Mouse (Mus musculus): ENCODE results near the gene Eda. TPM values are rescaled to one million over a fixed set of nuclear protein-coding genes. Genes with fewer than 3 reads are reported as not detected.

The Eda gene
- total RNA-seq, 1 experiment: 2.5 TPM

GRCm38 (mm10) chrX:99999342-99999741 lies 23.9 kb downstream of the Eda start:
- Histone ChIP-seq H3K4me1 (ENCODE audit: control insufficient read depth in 2 of 2, insufficient read depth in 2 of 2, low read length in 2 of 2, poor library complexity in 1 of 2) (no peaks in the 10 kb centered on the region), H3K36me3 (ENCODE audit: control insufficient read depth, insufficient read depth, low read length, poor library complexity, severe bottlenecking) (no peaks in the 10 kb centered on the region), H3K9me3 (ENCODE audit: control insufficient read depth, insufficient read depth, low read depth, low read length) (no peaks in the 10 kb centered on the region), H3K4me3 (ENCODE audit: insufficient read depth in 1 of 2, low read depth in 1 of 2, low read length in 2 of 2, poor library complexity in 1 of 2, severe bottlenecking in 1 of 2) (no peak overlapping the region), H3K9ac (ENCODE audit: insufficient read depth, low read depth, low read length, poor library complexity, severe bottlenecking) (no peak overlapping the region), H3K27ac (ENCODE audit: insufficient read depth, low read depth, low read length, poor library complexity, severe bottlenecking) (no peak overlapping the region)
- DNase-seq (ENCODE audit: low read depth, low spot score): no peak
- in situ Hi-C loops (cut with MboI; ENCODE audit: low sequenced_read_pairs in 2 of 2, unreplicated experiment in 2 of 2): no loop called here
- TF ChIP-seq MAFK (IDR thresholded peaks at IDR 0.05; ENCODE audit: insufficient read depth, low read depth, low read length): no peak
- TF ChIP-seq ZNF384 (IDR thresholded peaks at IDR 0.05; ENCODE audit: low read depth, low read length): no peak
- TF ChIP-seq ZC3H11A (IDR thresholded peaks at IDR 0.05; ENCODE audit: borderline replicate concordance, low read depth, low read length): no peak
- no peak for TF ChIP-seq CHD2 (IDR thresholded peaks at IDR 0.05; ENCODE audit: low read depth, low read length)
- TF ChIP-seq HCFC1 (IDR thresholded peaks at IDR 0.05; ENCODE audit: borderline replicate concordance, insufficient read depth, low read length): no peak

- H3K9me3 ChIP-seq (ENCODE audit: control insufficient read depth, insufficient read depth, low read depth, low read length): no peaks in the 10 kb centered on the region
- no peaks in the 10 kb centered on the region for H3K36me3 ChIP-seq (ENCODE audit: control insufficient read depth, insufficient read depth, low read length, poor library complexity, severe bottlenecking)
- no peak overlapping the region for H3K27ac ChIP-seq (ENCODE audit: insufficient read depth, low read depth, low read length, poor library complexity, severe bottlenecking)
- in situ Hi-C loops (cut with MboI; ENCODE audit: low sequenced_read_pairs in 2 of 2, unreplicated experiment in 2 of 2): no loop called here
- DNase-seq (ENCODE audit: low read depth, low spot score): no peak
- no peak for TF ChIP-seq ZNF384 (IDR thresholded peaks at IDR 0.05; ENCODE audit: low read depth, low read length)
- no peak for TF ChIP-seq MAFK (IDR thresholded peaks at IDR 0.05; ENCODE audit: insufficient read depth, low read depth, low read length)
- TF ChIP-seq ZC3H11A (IDR thresholded peaks at IDR 0.05; ENCODE audit: borderline replicate concordance, low read depth, low read length): no peak
- no peak for TF ChIP-seq CHD2 (IDR thresholded peaks at IDR 0.05; ENCODE audit: low read depth, low read length)
- no peaks in the 10 kb centered on the region for H3K4me1 ChIP-seq (ENCODE audit: control insufficient read depth in 2 of 2, insufficient read depth in 2 of 2, low read length in 2 of 2, poor library complexity in 1 of 2)
- H3K4me3 ChIP-seq (ENCODE audit: insufficient read depth in 1 of 2, low read depth in 1 of 2, low read length in 2 of 2, poor library complexity in 1 of 2, severe bottlenecking in 1 of 2): no peak overlapping the region
- H3K9ac ChIP-seq (ENCODE audit: insufficient read depth, low read depth, low read length, poor library complexity, severe bottlenecking): no peak overlapping the region
Measured at GRCm38 (mm10) chrX:100118362-100118761, 143.0 kb downstream of the Eda start.

DNA sequence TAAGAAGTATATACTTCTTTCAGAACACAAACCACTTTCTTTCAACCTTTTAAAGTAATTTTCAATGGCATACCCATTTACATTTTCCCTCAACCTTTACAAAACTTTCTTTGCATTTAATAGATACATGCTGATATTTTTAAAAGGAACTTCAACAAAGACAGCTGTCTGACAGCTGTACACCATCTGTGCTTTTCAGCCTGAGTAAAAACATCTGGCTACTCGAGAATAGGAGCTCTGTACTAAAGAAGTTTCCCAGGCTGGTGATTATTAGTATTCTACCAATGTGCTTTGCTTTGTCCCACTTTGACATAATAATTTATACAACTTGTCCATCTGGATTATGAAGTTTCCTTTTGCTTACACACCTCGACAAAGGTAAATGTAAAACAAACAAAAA lies 219.9 kb downstream of the Eda start:
- no peak for TF ChIP-seq HCFC1 (IDR thresholded peaks at IDR 0.05; ENCODE audit: borderline replicate concordance, insufficient read depth, low read length)
- TF ChIP-seq ZNF384 (IDR thresholded peaks at IDR 0.05; ENCODE audit: low read depth, low read length): no peak
- no peak for TF ChIP-seq ZC3H11A (IDR thresholded peaks at IDR 0.05; ENCODE audit: borderline replicate concordance, low read depth, low read length)
- no peak for TF ChIP-seq CHD2 (IDR thresholded peaks at IDR 0.05; ENCODE audit: low read depth, low read length)
- no peak for TF ChIP-seq MAFK (IDR thresholded peaks at IDR 0.05; ENCODE audit: insufficient read depth, low read depth, low read length)
- Histone ChIP-seq H3K9ac (ENCODE audit: insufficient read depth, low read depth, low read length, poor library complexity, severe bottlenecking) (no peak overlapping the region), H3K36me3 (ENCODE audit: control insufficient read depth, insufficient read depth, low read length, poor library complexity, severe bottlenecking) (no peaks in the 10 kb centered on the region), H3K4me3 (ENCODE audit: insufficient read depth in 1 of 2, low read depth in 1 of 2, low read length in 2 of 2, poor library complexity in 1 of 2, severe bottlenecking in 1 of 2) (no peak overlapping the region), H3K27ac (ENCODE audit: insufficient read depth, low read depth, low read length, poor library complexity, severe bottlenecking) (no peak overlapping the region), H3K9me3 (ENCODE audit: control insufficient read depth, insufficient read depth, low read depth, low read length) (no peaks in the 10 kb centered on the region), H3K4me1 (ENCODE audit: control insufficient read depth in 2 of 2, insufficient read depth in 2 of 2, low read length in 2 of 2, poor library complexity in 1 of 2) (no peaks in the 10 kb centered on the region)
- in situ Hi-C loops (cut with MboI; ENCODE audit: low sequenced_read_pairs in 2 of 2, unreplicated experiment in 2 of 2): no loop called here
- no peak for DNase-seq (ENCODE audit: low read depth, low spot score)

DNA sequence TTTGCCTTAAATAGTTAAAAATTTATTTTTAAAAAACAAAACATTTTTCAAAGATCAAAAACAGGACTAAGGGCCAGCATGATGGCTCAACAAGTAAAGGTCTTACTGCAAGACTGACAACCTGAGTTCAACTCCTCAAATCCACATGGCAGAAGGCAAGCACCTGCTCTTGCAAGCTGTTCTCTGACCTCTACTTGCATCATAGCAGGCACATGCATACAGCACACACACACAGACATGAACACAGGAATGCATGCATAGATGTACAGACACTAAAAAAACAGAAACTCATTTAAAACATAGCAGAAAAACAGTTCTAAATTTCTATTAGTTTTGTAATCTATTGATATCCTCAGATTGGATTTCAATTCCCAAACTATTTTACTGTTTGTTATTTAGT lies 338.2 kb downstream of the Eda start:
- in situ Hi-C loops (cut with MboI; ENCODE audit: low sequenced_read_pairs in 2 of 2, unreplicated experiment in 2 of 2): no loop called here
- Histone ChIP-seq H3K4me1 (ENCODE audit: control insufficient read depth in 2 of 2, insufficient read depth in 2 of 2, low read length in 2 of 2, poor library complexity in 1 of 2) (no peaks in the 10 kb centered on the region), H3K4me3 (ENCODE audit: insufficient read depth in 1 of 2, low read depth in 1 of 2, low read length in 2 of 2, poor library complexity in 1 of 2, severe bottlenecking in 1 of 2) (no peak overlapping the region), H3K9ac (ENCODE audit: insufficient read depth, low read depth, low read length, poor library complexity, severe bottlenecking) (no peak overlapping the region), H3K27ac (ENCODE audit: insufficient read depth, low read depth, low read length, poor library complexity, severe bottlenecking) (no peak overlapping the region), H3K9me3 (ENCODE audit: control insufficient read depth, insufficient read depth, low read depth, low read length) (no peaks in the 10 kb centered on the region), H3K36me3 (ENCODE audit: control insufficient read depth, insufficient read depth, low read length, poor library complexity, severe bottlenecking) (no peaks in the 10 kb centered on the region)
- DNase-seq (ENCODE audit: low read depth, low spot score): no peak
- no peak for TF ChIP-seq HCFC1 (IDR thresholded peaks at IDR 0.05; ENCODE audit: borderline replicate concordance, insufficient read depth, low read length)

- H3K4me1 ChIP-seq (ENCODE audit: control insufficient read depth in 2 of 2, insufficient read depth in 2 of 2, low read length in 2 of 2, poor library complexity in 1 of 2): no peaks in the 10 kb centered on the region
- in situ Hi-C loops (cut with MboI; ENCODE audit: low sequenced_read_pairs in 2 of 2, unreplicated experiment in 2 of 2): no loop called here
Measured at GRCm38 (mm10) chrX:100314172-100314902, 338.9 kb downstream of the Eda start.

More at GRCm38 (mm10) chrX:100314172-100314902, 338.9 kb downstream of the Eda start:
- H3K9ac ChIP-seq (ENCODE audit: insufficient read depth, low read depth, low read length, poor library complexity, severe bottlenecking): no peak overlapping the region
- no peaks in the 10 kb centered on the region for H3K36me3 ChIP-seq (ENCODE audit: control insufficient read depth, insufficient read depth, low read length, poor library complexity, severe bottlenecking)
- no peak for DNase-seq (ENCODE audit: low read depth, low spot score)
- TF ChIP-seq ZC3H11A (IDR thresholded peaks at IDR 0.05; ENCODE audit: borderline replicate concordance, low read depth, low read length) (no peak), CHD2 (IDR thresholded peaks at IDR 0.05; ENCODE audit: low read depth, low read length) (no peak), MAFK (IDR thresholded peaks at IDR 0.05; ENCODE audit: insufficient read depth, low read depth, low read length) (no peak)
- no peak overlapping the region for H3K4me3 ChIP-seq (ENCODE audit: insufficient read depth in 1 of 2, low read depth in 1 of 2, low read length in 2 of 2, poor library complexity in 1 of 2, severe bottlenecking in 1 of 2)
- H3K27ac ChIP-seq (ENCODE audit: insufficient read depth, low read depth, low read length, poor library complexity, severe bottlenecking): no peak overlapping the region
- H3K9me3 ChIP-seq (ENCODE audit: control insufficient read depth, insufficient read depth, low read depth, low read length): no peaks in the 10 kb centered on the region
